Mouse (Mus musculus): ENCODE results near the gene Smim23.
A peak's percentile ranks its signal among the peaks of the same experiment; 100 is the strongest.

DNA sequence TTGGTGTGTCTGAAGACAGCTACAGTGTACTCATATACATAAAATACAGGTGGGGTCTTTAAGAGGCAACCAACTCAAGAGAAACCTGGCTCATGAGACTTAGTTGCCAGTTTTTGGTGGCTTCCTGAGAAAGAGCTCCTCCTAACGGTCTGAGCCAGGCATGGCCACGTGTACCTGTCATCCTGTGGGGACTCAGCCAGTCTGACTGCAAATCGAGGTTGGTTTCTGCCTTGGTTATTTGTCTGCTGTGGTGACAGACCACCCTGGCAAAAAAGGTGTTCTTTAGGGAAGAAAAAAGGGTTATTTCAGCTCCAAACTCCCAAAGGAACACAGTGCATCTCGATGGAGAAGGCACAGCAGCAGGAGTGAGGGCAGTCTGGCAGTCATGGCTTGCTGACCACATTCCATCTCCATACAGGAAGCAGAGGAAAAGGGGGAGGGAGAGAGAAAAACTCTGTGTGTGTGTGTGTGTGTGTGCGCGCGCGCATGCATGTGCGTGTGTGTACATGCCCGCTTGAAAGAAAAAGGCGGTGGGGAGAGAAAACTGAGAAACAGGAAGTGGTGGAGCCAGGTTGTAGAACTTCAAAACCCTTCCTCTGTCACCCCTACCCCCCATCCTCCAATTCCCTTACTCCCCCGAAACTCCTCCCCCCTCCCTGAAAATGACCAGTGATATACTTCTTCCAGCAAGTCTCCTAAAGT, 55.6 kb downstream of the Smim23 start:
- TF ChIP-seq CTCF (conservative IDR thresholded peaks at IDR 0.05; ENCODE audit: insufficient read depth, insufficient read length, low read depth, low read length) (peak; percentile 26; the same call in 1 of the 2 replicates), POLR2A (IDR thresholded peaks at IDR 0.05; ENCODE audit: low read depth, low read length) (no peak)
